Mouse (Mus musculus) hindbrain, embryonic 10.5 days (tissue): ENCODE measurements at regions not wholly inside any gene's neighbourhood (a gene's known extent, or its start where the extent isn't known, plus 50 kb on each side); places are given as distances from the start of the nearest gene placed in this dataset.

Experiments used
- DNase-seq: peaks from one replicate; pipeline ENCODE4 v3.0.0-alpha.2; 2017; ENCODE audit warnings: low spot score
- H3K27ac ChIP-seq: fragments of 300-500 bp; sonication (generic); 2 replicates; pipeline ENCODE4 v1.5.1; 2016; ENCODE audit warnings: mild to moderate bottlenecking, moderate library complexity
- H3K27me3 ChIP-seq: fragments of 300-500 bp; sonication (generic); 2 replicates; pipeline ENCODE4 v1.6.1; 2016; ENCODE audit warnings: mild to moderate bottlenecking; ENCODE audit not compliant: poor library complexity, insufficient read depth, severe bottlenecking
- H3K36me3 ChIP-seq: fragments of 300-500 bp; sonication (generic); 2 replicates; pipeline ENCODE4 v1.6.1; 2016; ENCODE audit warnings: mild to moderate bottlenecking, moderate library complexity
- H3K4me1 ChIP-seq: fragments of 300-500 bp; sonication (generic); replicated peaks from 2 replicates; pipeline ENCODE4 v1.6.1; 2016; ENCODE audit warnings: mild to moderate bottlenecking
- H3K4me3 ChIP-seq: fragments of 300-500 bp; sonication (generic); 2 replicates; pipeline ENCODE4 v1.5.1; 2016; ENCODE audit warnings: mild to moderate bottlenecking, moderate library complexity
- H3K9me3 ChIP-seq: fragments of 300-500 bp; sonication (generic); 2 replicates; pipeline ENCODE4 v1.6.1; 2016; ENCODE audit warnings: mild to moderate bottlenecking, moderate library complexity
- WGBS: fragments of 180-500 bp; shearing (Covaris S2); methylation state at CpG from one replicate; pipeline ENCODE4 v1.1.7; 2016; 5-methylcytosine and 5-hydroxymethylcytosine counted together

GRCm38 (mm10) chr6:101083676-101084075 lies 250.3 kb downstream of the Ppp4r2 start:
- H3K36me3 ChIP-seq: no peaks in the 10 kb centered on the region
- H3K27ac ChIP-seq: no peak overlapping the region
- H3K4me1 ChIP-seq: no peaks in the 10 kb centered on the region
- H3K27me3 ChIP-seq: no peaks in the 10 kb centered on the region
- H3K4me3 ChIP-seq: no peak overlapping the region
- WGBS: 72% methylated on average over 7 of the region's 7 CpGs
- no peak for DNase-seq
- H3K9me3 ChIP-seq: no peaks in the 10 kb centered on the region

GRCm38 (mm10) chr6:101092179-101092578 lies 258.8 kb downstream of the Ppp4r2 start:
- Histone ChIP-seq H3K4me3 (no peak overlapping the region), H3K27me3 (no peaks in the 10 kb centered on the region), H3K36me3 (no peaks in the 10 kb centered on the region), H3K27ac (no peak overlapping the region), H3K9me3 (no peaks in the 10 kb centered on the region), H3K4me1 (0 out of 2 replicates have a peak, but pooled peaks cover 4% of the 10 kb centered on the region)
- DNase-seq: no peak
- 52% methylated on average over 10 of the region's 10 CpGs for WGBS
